ENCODE assay signal across 17 mouse cellular contexts in genomic region chr11:64134571-64135307, GRCm38 (mm10).
"Had no signal": no experiment of that assay in that cellular context is flagged by ENCODE, and none has a peak within 500 bp of the region (broad histone marks: within the 10 kb centered on the region; RNA-seq: fewer than 3 reads in every experiment).

No protein-coding gene starts in this region.

- H3K9me3 ChIP-seq: intestine, embryonic 15.5 days; limb, embryonic 10.5 days; liver, embryonic 15.5 days; neural tube, embryonic 13.5 days; stomach, embryonic 15.5 days had no signal

- H3K27me3 ChIP-seq: intestine, embryonic 15.5 days; liver, embryonic 15.5 days; neural tube, embryonic 13.5 days; stomach, embryonic 15.5 days had no signal

- H3K4me2 ChIP-seq: intestine, embryonic 15.5 days; liver, embryonic 11.5 days; liver, embryonic 15.5 days; neural tube, embryonic 13.5 days; stomach, embryonic 15.5 days had no signal

- H3K4me3 ChIP-seq: intestine, embryonic 15.5 days; left cerebral cortex, adult 2 months; limb, embryonic 10.5 days; liver, embryonic 15.5 days; neural tube, embryonic 13.5 days; stomach, embryonic 15.5 days had no signal

- ATAC-seq: intestine, embryonic 15.5 days; lung, postnatal 0 days had no signal

- H3K9ac ChIP-seq: intestine, embryonic 15.5 days; liver, embryonic 15.5 days; neural tube, embryonic 13.5 days; stomach, embryonic 15.5 days had no signal

- H3K4me1 ChIP-seq: intestine, embryonic 15.5 days; liver, embryonic 15.5 days; neural tube, embryonic 13.5 days; stomach, embryonic 15.5 days had no signal

- H3K27ac ChIP-seq: intestine, embryonic 15.5 days; left cerebral cortex, adult 2 months; limb, embryonic 10.5 days; liver, embryonic 15.5 days; neural tube, embryonic 13.5 days; stomach, embryonic 15.5 days had no signal

- DNase-seq: kidney, adult 18-20 months; kidney, postnatal 10 days; kidney, postnatal 4 days; lung, adult 2 months; lung, postnatal 36 days; retina, postnatal 1 day; right cerebral cortex, postnatal 14 days; thymus, adult 2 months; thymus, postnatal 25 days had no signal

- H3K36me3 ChIP-seq: intestine, embryonic 15.5 days; limb, embryonic 10.5 days; liver, embryonic 15.5 days; neural tube, embryonic 13.5 days; stomach, embryonic 15.5 days had no signal
